Mouse (Mus musculus): ENCODE data around the gene Arfgap1. TPM values are rescaled to one million over a fixed set of nuclear protein-coding genes. Genes with fewer than 3 reads are reported as not detected.

Gene Arfgap1
- polyA plus RNA-seq (2015; fragmentation: Nextera tagmentation; extraction: Ambion mirVana) = 50.5 and 52.9 TPM in 2 replicates

- DNase-seq (ENCODE audit: low spot score) (peak; percentile 98), ATAC-seq (peak; percentile 95)
- TF ChIP-seq EP300 (IDR thresholded peaks at IDR 0.05) (no peak), CTCF (IDR thresholded peaks at IDR 0.05) (no peak; the same call in 1 of the 2 replicates)
- H3K4me3 ChIP-seq (ENCODE audit: low read depth, low read length) = peak within 1 kb of the TSS; percentile 77
- WGBS = under 1% methylated on average over 57 of the region's 57 CpGs
- H3K27ac ChIP-seq (ENCODE audit: low read length) = peak within 1 kb of the TSS; percentile 78
- peaks cover 20% of the 10 kb centered on the region for H3K36me3 ChIP-seq (ENCODE audit: insufficient read depth, low read length)
- no peaks in the 10 kb centered on the region for H3K9me3 ChIP-seq (ENCODE audit: low read length)
- H3K9ac ChIP-seq (replicated peaks; ENCODE audit: low read depth) = peak within 1 kb of the TSS; percentile 97
- peaks cover 3% of the 10 kb centered on the region; the same call in 1 of the 2 replicates for H3K4me1 ChIP-seq (ENCODE audit: insufficient read depth, low read depth, low read length)
- no peaks in the 10 kb centered on the region for H3K27me3 ChIP-seq (replicated peaks; ENCODE audit: insufficient read depth, low read length)
- H3K4me2 ChIP-seq (replicated peaks; ENCODE audit: low read depth, low read length) = peak within 1 kb of the TSS; percentile 88
Observed at GRCm38 (mm10) chr2:180967010-180967763, at the start of gene Arfgap1. Arfgap1 (plus strand) TSS chr2:180967225.

- H3K4me2 ChIP-seq (replicated peaks; ENCODE audit: low read depth, low read length) = peak overlapping the region; percentile 78
- H3K36me3 ChIP-seq (ENCODE audit: insufficient read depth, low read length) = no peaks in the 10 kb centered on the region
- H3K4me3 ChIP-seq (ENCODE audit: low read depth, low read length) = peak overlapping the region; percentile 100
- H3K9me3 ChIP-seq (ENCODE audit: low read length) = no peaks in the 10 kb centered on the region
- TF ChIP-seq EP300 (IDR thresholded peaks at IDR 0.05) (no peak), CTCF (IDR thresholded peaks at IDR 0.05) (no peak)
- DNase-seq (ENCODE audit: low spot score) = peak; percentile 59
- 0 out of 2 replicates have a peak, but pooled peaks have one; percentile 9 for ATAC-seq
- under 1% methylated on average over 55 of the region's 61 CpGs for WGBS
- H3K4me1 ChIP-seq (ENCODE audit: insufficient read depth, low read depth, low read length) = peaks cover 7% of the 10 kb centered on the region
- H3K27me3 ChIP-seq (replicated peaks; ENCODE audit: insufficient read depth, low read length) = no peaks in the 10 kb centered on the region
- peak overlapping the region; percentile 99 for H3K9ac ChIP-seq (replicated peaks; ENCODE audit: low read depth)
- peak overlapping the region; percentile 85 for H3K27ac ChIP-seq (ENCODE audit: low read length)
Observed at GRCm38 (mm10) chr2:180919913-180920809, 46.9 kb upstream of the Arfgap1 start.

GRCm38 (mm10) chr2:180920810-180921400 lies 46.1 kb upstream of the Arfgap1 start, which contains the start of gene Ythdf1:
Ythdf1 (minus strand) TSS chr2:180920949.
- peak within 1 kb of the TSS; percentile 100 for H3K4me3 ChIP-seq (ENCODE audit: low read depth, low read length)
- no peaks in the 10 kb centered on the region for H3K9me3 ChIP-seq (ENCODE audit: low read length)
- DNase-seq (ENCODE audit: low spot score) (peak; percentile 98), ATAC-seq (peak; percentile 96)
- peak within 1 kb of the TSS; percentile 78 for H3K4me2 ChIP-seq (replicated peaks; ENCODE audit: low read depth, low read length)
- peak within 1 kb of the TSS; percentile 85 for H3K27ac ChIP-seq (ENCODE audit: low read length)
- H3K36me3 ChIP-seq (ENCODE audit: insufficient read depth, low read length) = no peaks in the 10 kb centered on the region
- peaks cover 7% of the 10 kb centered on the region for H3K4me1 ChIP-seq (ENCODE audit: insufficient read depth, low read depth, low read length)
- WGBS = 1% methylated on average over 42 of the region's 56 CpGs
- H3K9ac ChIP-seq (replicated peaks; ENCODE audit: low read depth) = peak within 1 kb of the TSS; percentile 99
- H3K27me3 ChIP-seq (replicated peaks; ENCODE audit: insufficient read depth, low read length) = no peaks in the 10 kb centered on the region
- TF ChIP-seq EP300 (IDR thresholded peaks at IDR 0.05) = no peak
- no peak for TF ChIP-seq CTCF (IDR thresholded peaks at IDR 0.05)

- H3K36me3 ChIP-seq (ENCODE audit: insufficient read depth, low read length) = no peaks in the 10 kb centered on the region
- H3K9ac ChIP-seq (replicated peaks; ENCODE audit: low read depth) = no peak overlapping the region
- no peak for ATAC-seq
- no peak overlapping the region for H3K4me2 ChIP-seq (replicated peaks; ENCODE audit: low read depth, low read length)
- no peaks in the 10 kb centered on the region for H3K27me3 ChIP-seq (replicated peaks; ENCODE audit: insufficient read depth, low read length)
- no peak for TF ChIP-seq CTCF (IDR thresholded peaks at IDR 0.05)
- no peak for TF ChIP-seq EP300 (IDR thresholded peaks at IDR 0.05)
- H3K4me3 ChIP-seq (ENCODE audit: low read depth, low read length) = no peak overlapping the region
- 87% methylated on average over 6 of the region's 6 CpGs for WGBS
- no peaks in the 10 kb centered on the region for H3K9me3 ChIP-seq (ENCODE audit: low read length)
- DNase-seq (ENCODE audit: low spot score) = no peak
- no peak overlapping the region for H3K27ac ChIP-seq (ENCODE audit: low read length)
- H3K4me1 ChIP-seq (ENCODE audit: insufficient read depth, low read depth, low read length) = peaks cover 7% of the 10 kb centered on the region
Observed at GRCm38 (mm10) chr2:180922739-180923138, 44.3 kb upstream of the Arfgap1 start.

- TF ChIP-seq EP300 (IDR thresholded peaks at IDR 0.05) (no peak), CTCF (IDR thresholded peaks at IDR 0.05) (peak; percentile 97)
- Histone ChIP-seq H3K27me3 (replicated peaks; ENCODE audit: insufficient read depth, low read length) (no peaks in the 10 kb centered on the region), H3K4me1 (ENCODE audit: insufficient read depth, low read depth, low read length) (no peaks in the 10 kb centered on the region; the same call in 1 of the 2 replicates), H3K9me3 (ENCODE audit: low read length) (no peaks in the 10 kb centered on the region), H3K9ac (replicated peaks; ENCODE audit: low read depth) (no peak overlapping the region), H3K4me2 (replicated peaks; ENCODE audit: low read depth, low read length) (no peak overlapping the region), H3K4me3 (ENCODE audit: low read depth, low read length) (no peak overlapping the region), H3K27ac (ENCODE audit: low read length) (no peak overlapping the region), H3K36me3 (ENCODE audit: insufficient read depth, low read length) (no peaks in the 10 kb centered on the region)
- ATAC-seq = no peak
- 7% methylated on average over 4 of the region's 4 CpGs for WGBS
- DNase-seq (ENCODE audit: low spot score) = peak; percentile 74
Observed at GRCm38 (mm10) chr2:180925176-180925575, 41.8 kb upstream of the Arfgap1 start.
